Mouse (Mus musculus): ENCODE measurements at regions not wholly inside any gene's neighbourhood (a gene's known extent, or its start where the extent isn't known, plus 50 kb on each side); places are given as distances from the start of the nearest gene placed in this dataset.

GRCm38 (mm10) chrX:99248181-99248580 lies 112.3 kb downstream of the Efnb1 start:
- TF ChIP-seq CTCF (IDR thresholded peaks at IDR 0.05; ENCODE audit: borderline replicate concordance, control insufficient read depth, extremely low read depth, insufficient read depth, low read length, poor library complexity) (no peak), POLR2A (IDR thresholded peaks at IDR 0.05; ENCODE audit: control insufficient read depth, extremely low read depth, insufficient read depth, low read length, poor library complexity) (no peak)
